Mouse (Mus musculus): Measurements from ENCODE around the gene Olfr12.

Gene Olfr12

GRCm38 (mm10) chr1:92617488-92617887 is at the start of gene Olfr12:
Gene Olfr12 (plus strand): TSS chr1:92617788.
- in situ Hi-C loops (cut with MboI, MseI), result no loop called here

- in situ Hi-C loops (cut with MboI, MseI), result no loop called here
Measured at GRCm38 (mm10) chr1:92571022-92571421, 46.6 kb upstream of the Olfr12 start, which contains the start of gene Olfr1413. Gene Olfr1413 (plus strand): TSS chr1:92571322.

GRCm38 (mm10) chr1:92585479-92585878 is 32.1 kb upstream of the Olfr12 start, which contains the start of gene Olfr1412:
Gene Olfr1412 (plus strand): TSS chr1:92585779.
- in situ Hi-C loops (cut with MboI, MseI), result no loop called here

GRCm38 (mm10) chr1:92594111-92594510 is 23.5 kb upstream of the Olfr12 start, which contains the start of gene Olfr1411:
Gene Olfr1411 (plus strand): TSS chr1:92594411.
- in situ Hi-C loops (cut with MboI, MseI), result loop anchor here in 1 of 2 experiments (10.0 kb wide), 1 partner anchor 431 kb away; no protein-coding TSS in a partner anchor

GRCm38 (mm10) chr1:92596019-92596418 is 21.6 kb upstream of the Olfr12 start:
- in situ Hi-C loops (cut with MboI, MseI), result loop anchor here in 1 of 2 experiments (10.0 kb wide), 1 partner anchor 429 kb away; no protein-coding TSS in a partner anchor

- in situ Hi-C loops (cut with MboI, MseI), result loop anchor here (5.0 to 10.0 kb wide), 2 partner anchors 88 to 711 kb away; partner anchors contain the start of gene Olfr1414 (in 1 of the 2)
Measured at GRCm38 (mm10) chr1:92605482-92605881, 12.1 kb upstream of the Olfr12 start, which contains the start of gene Olfr1410. Gene Olfr1410 (plus strand): TSS chr1:92605782.

- in situ Hi-C loops (cut with MboI, MseI), result loop anchor here (5.0 to 10.0 kb wide), 2 partner anchors 90 to 713 kb away; partner anchors contain the start of gene Olfr1414 (in 1 of the 2)
Measured at GRCm38 (mm10) chr1:92607711-92608110, 9.9 kb upstream of the Olfr12 start.

GRCm38 (mm10) chr1:92611008-92611407 is 6.6 kb upstream of the Olfr12 start:
- in situ Hi-C loops (cut with MboI, MseI), result loop anchor here in 1 of 2 experiments (5.0 kb wide), 1 partner anchor 699 kb away; no protein-coding TSS in a partner anchor

GRCm38 (mm10) chr1:92613175-92613574 is 4.4 kb upstream of the Olfr12 start:
- in situ Hi-C loops (cut with MboI, MseI), result loop anchor here in 1 of 2 experiments (5.0 kb wide), 1 partner anchor 701 kb away; no protein-coding TSS in a partner anchor

GRCm38 (mm10) chr1:92614516-92614915 is 3.1 kb upstream of the Olfr12 start:
- in situ Hi-C loops (cut with MboI, MseI), result loop anchor here in 1 of 2 experiments (5.0 kb wide), 1 partner anchor 702 kb away; no protein-coding TSS in a partner anchor

GRCm38 (mm10) chr1:92616046-92616445 is 1.5 kb upstream of the Olfr12 start:
- in situ Hi-C loops (cut with MboI, MseI), result no loop called here

GRCm38 (mm10) chr1:92618360-92618759 is 772 bp downstream of the Olfr12 start:
- in situ Hi-C loops (cut with MboI, MseI), result no loop called here

- in situ Hi-C loops (cut with MboI, MseI), result loop anchor here in 1 of 2 experiments (25.0 kb wide), 2 partner anchors 884 to 1216 kb away; partner anchors contain the start of genes Farp2 and Hes6
Measured at GRCm38 (mm10) chr1:92628227-92628626, 10.6 kb downstream of the Olfr12 start.

- in situ Hi-C loops (cut with MboI, MseI), result loop anchor here in 1 of 2 experiments (25.0 kb wide), 2 partner anchors 880 to 1220 kb away; partner anchors contain the start of genes Farp2 and Hes6
Measured at GRCm38 (mm10) chr1:92632196-92632595, 14.6 kb downstream of the Olfr12 start.

GRCm38 (mm10) chr1:92632948-92633347 is 15.4 kb downstream of the Olfr12 start:
- in situ Hi-C loops (cut with MboI, MseI), result loop anchor here in 1 of 2 experiments (25.0 kb wide), 2 partner anchors 879 to 1221 kb away; partner anchors contain the start of genes Farp2 and Hes6

GRCm38 (mm10) chr1:92633726-92634125 is 16.1 kb downstream of the Olfr12 start:
- in situ Hi-C loops (cut with MboI, MseI), result loop anchor here in 1 of 2 experiments (25.0 kb wide), 2 partner anchors 879 to 1221 kb away; partner anchors contain the start of genes Farp2 and Hes6

- in situ Hi-C loops (cut with MboI, MseI), result loop anchor here in 1 of 2 experiments (25.0 kb wide), 2 partner anchors 878 to 1222 kb away; partner anchors contain the start of genes Farp2 and Hes6
Measured at GRCm38 (mm10) chr1:92634569-92634968, 17.0 kb downstream of the Olfr12 start.

GRCm38 (mm10) chr1:92634976-92635599 is 17.5 kb downstream of the Olfr12 start:
- in situ Hi-C loops (cut with MboI, MseI), result loop anchor here in 1 of 2 experiments (5.0 to 25.0 kb wide), 3 partner anchors 877 to 1223 kb away; partner anchors contain the start of genes Farp2 and Hes6

GRCm38 (mm10) chr1:92636015-92636414 is 18.4 kb downstream of the Olfr12 start:
- in situ Hi-C loops (cut with MboI, MseI), result loop anchor here in 1 of 2 experiments (5.0 to 25.0 kb wide), 3 partner anchors 876 to 1224 kb away; partner anchors contain the start of genes Farp2 and Hes6

- in situ Hi-C loops (cut with MboI, MseI), result loop anchor here in 1 of 2 experiments (5.0 to 25.0 kb wide), 3 partner anchors 876 to 1224 kb away; partner anchors contain the start of genes Farp2 and Hes6
Measured at GRCm38 (mm10) chr1:92636676-92637075, 19.1 kb downstream of the Olfr12 start.

GRCm38 (mm10) chr1:92637501-92638172 is 20.0 kb downstream of the Olfr12 start:
- in situ Hi-C loops (cut with MboI, MseI), result loop anchor here in 1 of 2 experiments (5.0 to 25.0 kb wide), 3 partner anchors 875 to 1225 kb away; partner anchors contain the start of genes Farp2 and Hes6
